Mouse (Mus musculus) cortical plate, adult 2 months (tissue): ENCODE data around the gene Tdgf1. TPM values are rescaled to one million over a fixed set of nuclear protein-coding genes. Genes with fewer than 3 reads are reported as not detected.

Experiments used
- H3K27ac ChIP-seq: fragments of 200-500 bp; 2 replicates; pipeline ENCODE4 v1.5.1; 2012; ENCODE audit warnings: low read length, control low read depth, inconsistent platforms; ENCODE audit not compliant: insufficient read depth
- H3K4me1 ChIP-seq: fragments of 200-500 bp; 2 replicates; pipeline ENCODE4 v1.6.1; 2011; ENCODE audit warnings: low read length; ENCODE audit not compliant: control insufficient read depth, insufficient read depth
- H3K4me3 ChIP-seq: fragments of 200-500 bp; 2 replicates; pipeline ENCODE4 v1.5.1; 2011; ENCODE audit warnings: mild to moderate bottlenecking, low read length, control low read depth; ENCODE audit not compliant: insufficient read depth
- CTCF ChIP-seq: fragments of 200-500 bp; IDR thresholded peaks from 2 replicates; pipeline ENCODE4 v1.5.1; 2011; ENCODE audit warnings: mild to moderate bottlenecking, control low read depth, low read length; ENCODE audit not compliant: insufficient read depth; ENCODE audit errors: extremely low read depth
- POLR2A ChIP-seq: fragments of 200-500 bp; IDR thresholded peaks from 2 replicates; pipeline ENCODE4 v1.6.1; 2011; ENCODE audit warnings: mild to moderate bottlenecking, low read length, control low read depth; ENCODE audit not compliant: insufficient read depth; ENCODE audit errors: extremely low read depth
- polyA plus RNA-seq: library from polyadenylated mRNA; depleted of rRNA; stranded (reverse); fragments of >200 nt; gene quantifications from 2 replicates; pipeline ENCODE4 v1.2.3, GENCODE M21; 2012

The Tdgf1 gene
- polyA plus RNA-seq, 1 experiment, result 1.3 TPM

- H3K4me3 ChIP-seq, result no peak overlapping the region
- no peak overlapping the region for H3K27ac ChIP-seq
- TF ChIP-seq CTCF, result no peak
- no peak for TF ChIP-seq POLR2A
- no peaks in the 10 kb centered on the region for H3K4me1 ChIP-seq
Observed at GRCm38 (mm10) chr9:110954681-110955445, 8.9 kb upstream of the Tdgf1 start.

GRCm38 (mm10) chr9:110953550-110954461 lies 7.8 kb upstream of the Tdgf1 start:
- H3K4me1 ChIP-seq, result no peaks in the 10 kb centered on the region
- H3K4me3 ChIP-seq, result peak overlapping the region; percentile 81
- TF ChIP-seq CTCF (peak; percentile 63), POLR2A (peak; percentile 59; the same call in 1 of the 2 replicates)
- H3K27ac ChIP-seq, result peak overlapping the region; percentile 80

DNA sequence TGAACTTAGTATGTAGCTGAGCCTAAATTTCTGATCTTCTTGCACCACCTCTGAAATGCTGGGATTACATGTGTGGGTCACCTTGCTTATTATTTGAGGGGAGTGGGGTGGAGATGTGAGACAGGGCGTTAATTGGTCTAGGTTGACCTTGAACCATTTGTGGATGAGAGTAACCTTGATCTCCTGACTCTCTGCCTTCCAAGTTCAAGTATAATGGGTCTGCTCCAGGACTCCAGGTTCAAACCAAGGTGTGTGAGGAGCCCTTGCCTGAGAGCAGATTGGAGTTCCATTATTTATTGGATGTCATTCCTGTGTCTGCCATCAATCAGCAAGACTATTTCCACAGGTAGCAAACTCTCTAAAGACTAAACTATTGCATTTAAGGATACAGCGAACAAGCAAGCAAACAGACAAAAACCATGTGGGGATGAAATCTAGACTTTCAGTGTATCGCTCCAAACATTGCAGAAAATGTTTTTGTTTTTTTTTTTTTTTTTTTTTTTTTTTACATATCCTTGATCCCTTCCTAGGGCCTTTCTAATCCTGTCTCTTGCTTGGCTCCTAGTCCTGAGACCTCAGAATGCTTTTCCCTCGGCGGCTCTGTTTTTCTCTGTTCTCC lies 7.1 kb upstream of the Tdgf1 start:
- Histone ChIP-seq H3K27ac (peak overlapping the region; percentile 80; the same call in 1 of the 2 replicates), H3K4me3 (peak overlapping the region; percentile 81), H3K4me1 (no peaks in the 10 kb centered on the region)
- TF ChIP-seq CTCF (no peak), POLR2A (no peak)

- TF ChIP-seq POLR2A (no peak), CTCF (no peak)
- H3K4me3 ChIP-seq, result no peak overlapping the region
- no peaks in the 10 kb centered on the region for H3K4me1 ChIP-seq
- no peak overlapping the region for H3K27ac ChIP-seq
Observed at GRCm38 (mm10) chr9:110952398-110952797, 6.4 kb upstream of the Tdgf1 start.

GRCm38 (mm10) chr9:110951866-110952265 lies 5.9 kb upstream of the Tdgf1 start:
- no peaks in the 10 kb centered on the region for H3K4me1 ChIP-seq
- H3K27ac ChIP-seq, result no peak overlapping the region
- H3K4me3 ChIP-seq, result no peak overlapping the region
- TF ChIP-seq CTCF (no peak), POLR2A (no peak)

DNA sequence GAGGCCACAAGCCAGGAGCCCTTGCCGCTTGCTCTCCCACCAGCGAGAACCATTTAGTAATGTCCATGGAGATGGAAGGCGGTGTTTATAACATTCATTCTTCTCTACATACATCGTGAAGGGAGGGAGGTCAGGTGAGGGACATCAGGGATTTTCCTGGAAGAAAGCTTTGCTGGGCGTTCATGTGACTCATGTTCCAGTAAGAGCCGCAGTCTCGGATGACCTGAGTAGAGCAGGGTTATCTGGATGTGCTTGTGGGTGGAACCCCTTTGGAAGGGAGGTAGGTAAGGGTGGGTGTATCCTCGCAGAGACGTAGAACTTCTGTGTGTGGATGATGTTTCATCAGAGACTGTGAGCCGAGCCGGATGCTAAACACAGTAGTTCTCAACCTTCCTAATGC lies 5.4 kb upstream of the Tdgf1 start, which contains the start of gene Lrrc2:
TSS of gene Lrrc2 (plus strand) at position 149 of the 400 bp plus-strand sequence.
- no peak for TF ChIP-seq POLR2A
- no peak for TF ChIP-seq CTCF
- H3K4me1 ChIP-seq, result no peaks in the 10 kb centered on the region
- no peak within 1 kb of the TSS for H3K27ac ChIP-seq
- H3K4me3 ChIP-seq, result no peak within 1 kb of the TSS

DNA sequence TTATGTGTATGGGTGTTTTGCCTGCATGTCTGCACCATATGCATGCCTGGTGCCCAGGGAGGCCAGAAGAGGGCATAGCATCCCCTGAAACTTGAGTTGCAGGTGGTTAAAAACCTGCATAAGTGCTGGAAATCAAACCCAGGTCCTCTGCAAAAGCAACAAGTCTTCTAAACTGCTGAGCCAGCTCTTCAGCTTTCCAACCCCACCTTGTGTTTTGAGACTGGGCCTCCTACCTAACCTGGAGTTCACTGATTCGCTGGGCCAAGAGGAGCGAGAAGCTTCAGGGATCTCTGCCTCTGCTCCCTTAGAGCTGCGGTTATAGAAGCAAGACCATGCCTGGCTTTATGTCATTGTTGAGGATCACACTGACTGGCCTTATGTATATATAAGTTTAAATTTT lies 4.2 kb upstream of the Tdgf1 start:
- Histone ChIP-seq H3K4me3 (no peak overlapping the region), H3K4me1 (no peaks in the 10 kb centered on the region), H3K27ac (no peak overlapping the region)
- TF ChIP-seq POLR2A (no peak), CTCF (no peak)

GRCm38 (mm10) chr9:110948813-110949310 lies 2.9 kb upstream of the Tdgf1 start:
- no peak for TF ChIP-seq CTCF

GRCm38 (mm10) chr9:110947900-110948299 lies 1.9 kb upstream of the Tdgf1 start:
- no peak overlapping the region for H3K27ac ChIP-seq
- no peaks in the 10 kb centered on the region for H3K4me1 ChIP-seq
- no peak for TF ChIP-seq CTCF
- TF ChIP-seq POLR2A, result no peak
- H3K4me3 ChIP-seq, result no peak overlapping the region

More at GRCm38 (mm10) chr9:110948813-110949310, 2.9 kb upstream of the Tdgf1 start:
- Histone ChIP-seq H3K4me1 (no peaks in the 10 kb centered on the region), H3K4me3 (no peak overlapping the region), H3K27ac (no peak overlapping the region)
